Mouse (Mus musculus) olfactory bulb, adult 2 months (tissue): ENCODE data around the gene Arpc5. TPM values are rescaled to one million over a fixed set of nuclear protein-coding genes. Genes with fewer than 3 reads are reported as not detected.

ENCODE experiments used
- H3K27ac ChIP-seq: fragments of 200-500 bp; 2 replicates; pipeline ENCODE4 v1.5.1; 2012; ENCODE audit warnings: low read depth, low read length; ENCODE audit not compliant: insufficient read depth
- H3K4me1 ChIP-seq: fragments of 200-500 bp; 2 replicates; pipeline ENCODE4 v1.6.1; 2012; ENCODE audit warnings: low read length; ENCODE audit not compliant: control insufficient read depth, insufficient read depth
- H3K4me3 ChIP-seq: fragments of 200-500 bp; 2 replicates; pipeline ENCODE4 v1.5.1; 2012; ENCODE audit warnings: mild to moderate bottlenecking, low read depth, low read length, moderate library complexity; ENCODE audit not compliant: insufficient read depth
- CTCF ChIP-seq: fragments of 200-500 bp; IDR thresholded peaks from 2 replicates; pipeline ENCODE4 v1.5.1; 2012; ENCODE audit warnings: low read depth, mild to moderate bottlenecking, low read length, moderate library complexity; ENCODE audit not compliant: insufficient read depth
- POLR2A ChIP-seq: fragments of 200-500 bp; IDR thresholded peaks from 2 replicates; pipeline ENCODE4 v1.6.1; 2012; ENCODE audit warnings: mild to moderate bottlenecking, low read depth, low read length, moderate library complexity; ENCODE audit not compliant: insufficient read depth
- WGBS: fragments of 180-500 bp; shearing (Covaris S2); methylation state at CpG from one replicate; pipeline ENCODE4 v1.1.7; 2018; 5-methylcytosine and 5-hydroxymethylcytosine counted together
- polyA plus RNA-seq: library from polyadenylated mRNA; stranded (reverse); fragments of >200 nt; gene quantifications from 2 replicates; pipeline ENCODE4 v1.2.4, GENCODE M21; 2012; ENCODE audit warnings: low replicate concordance; ENCODE audit not compliant: missing spikeins, insufficient read depth, insufficient read length

The Arpc5 gene
- polyA plus RNA-seq, 1 experiment, result not detected

DNA sequence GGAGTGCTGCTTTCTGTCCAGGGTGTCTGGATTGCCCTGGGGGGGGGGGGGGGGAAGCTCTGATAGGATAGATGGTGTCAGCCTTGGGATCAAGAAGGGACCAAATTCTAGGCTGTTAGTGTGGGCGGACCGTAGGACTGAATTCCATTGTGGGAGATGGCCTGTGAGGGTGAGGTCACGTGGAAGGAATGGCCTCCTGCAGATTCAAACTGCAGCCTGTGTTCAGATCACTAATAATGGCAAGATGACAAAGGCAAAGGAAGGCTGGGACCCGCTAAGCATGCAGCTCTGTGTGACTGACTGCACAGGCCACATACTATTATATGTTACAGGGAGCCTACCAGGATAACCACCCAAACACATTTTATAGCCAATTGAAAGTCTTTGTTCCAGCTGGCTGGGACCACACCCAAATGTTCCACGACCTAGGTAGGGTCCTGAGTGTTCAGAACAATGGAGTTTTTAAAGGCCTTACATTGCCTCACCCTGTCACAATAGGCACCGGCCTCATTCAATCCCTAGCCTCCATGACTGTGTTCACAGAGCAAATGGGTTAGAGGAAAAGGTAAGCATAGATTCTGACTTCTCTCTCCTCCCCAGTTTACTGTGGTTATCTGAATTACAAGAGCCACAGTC is 27.3 kb downstream of the Arpc5 start:
- 63% methylated on average over 6 of the region's 6 CpGs for WGBS
- no peak for TF ChIP-seq POLR2A
- TF ChIP-seq CTCF, result no peak

DNA sequence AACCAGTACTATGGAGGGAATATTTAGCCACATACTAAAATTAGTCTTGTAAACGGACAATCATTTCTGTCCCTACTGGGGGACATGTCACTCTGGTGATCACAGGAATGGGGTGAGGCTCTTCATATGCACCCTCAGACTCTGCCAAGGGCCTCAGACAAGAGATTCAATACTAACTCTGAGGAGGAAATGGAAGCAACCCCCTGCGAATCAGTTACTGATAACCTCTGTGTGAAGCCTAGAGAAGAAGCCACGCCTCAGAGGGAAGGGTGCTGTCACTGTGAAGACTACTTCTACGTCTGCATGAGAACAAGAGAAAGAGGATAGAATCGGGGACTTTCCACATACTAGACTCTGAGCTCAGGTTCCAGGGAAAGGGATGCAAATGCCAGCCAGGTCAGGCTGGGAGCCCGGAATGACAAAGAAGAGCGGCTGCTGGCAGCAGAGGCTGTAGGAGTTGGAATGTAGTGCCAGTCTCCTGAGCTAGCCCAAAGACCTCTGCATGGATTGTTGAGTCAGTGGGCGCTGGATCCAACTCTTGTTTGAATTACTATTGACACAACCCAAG is 29.4 kb downstream of the Arpc5 start:
- WGBS, result 75% methylated on average over 8 of the region's 8 CpGs
- TF ChIP-seq CTCF (no peak), POLR2A (no peak)
- Histone ChIP-seq H3K4me3 (no peak overlapping the region), H3K27ac (no peak overlapping the region), H3K4me1 (peaks cover 12% of the 10 kb centered on the region)

More for the DNA sequence above, 27.3 kb downstream of the Arpc5 start:
- no peak overlapping the region for H3K4me3 ChIP-seq
- H3K27ac ChIP-seq, result peak overlapping the region; percentile 50; the same call in 1 of the 2 replicates
- peaks cover 5% of the 10 kb centered on the region; the same call in 1 of the 2 replicates for H3K4me1 ChIP-seq

DNA sequence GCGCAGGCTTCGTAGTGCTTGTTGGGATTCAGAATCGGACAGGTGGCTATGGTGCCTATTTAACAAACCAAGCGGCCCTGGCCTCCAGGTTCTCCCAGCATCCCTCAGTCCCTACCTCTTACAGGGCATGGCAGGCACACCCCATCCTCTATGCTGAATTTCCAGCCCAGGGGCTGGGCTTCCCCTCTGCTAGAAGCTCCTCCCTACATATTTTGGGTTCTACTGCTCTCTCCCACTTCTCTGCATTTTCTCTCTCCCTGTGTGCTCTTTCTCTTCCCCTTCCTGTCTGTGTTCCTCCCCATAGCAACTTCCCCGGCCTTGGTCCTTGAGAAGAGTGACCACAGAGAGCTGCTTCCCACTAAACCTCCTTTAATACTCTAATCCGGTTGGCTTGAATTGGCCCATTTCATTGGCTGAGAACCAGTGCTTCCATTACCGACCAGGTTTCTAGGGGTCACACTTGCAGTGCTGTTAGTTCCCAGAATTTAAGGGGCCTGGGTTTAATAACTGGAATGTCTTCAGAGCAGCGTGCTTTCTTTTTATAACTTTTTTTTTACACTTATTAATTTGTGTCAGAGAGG is 30.4 kb downstream of the Arpc5 start:
- Histone ChIP-seq H3K27ac (no peak overlapping the region), H3K4me3 (no peak overlapping the region), H3K4me1 (peaks cover 12% of the 10 kb centered on the region)
- TF ChIP-seq POLR2A, result no peak
- no peak for TF ChIP-seq CTCF
- WGBS, result 85% methylated on average over 8 of the region's 8 CpGs

GRCm38 (mm10) chr1:152798125-152798524 is 31.8 kb downstream of the Arpc5 start:
- Histone ChIP-seq H3K27ac (no peak overlapping the region), H3K4me3 (no peak overlapping the region), H3K4me1 (peaks cover 12% of the 10 kb centered on the region)
- 85% methylated on average over 9 of the region's 9 CpGs for WGBS
- no peak for TF ChIP-seq POLR2A
- TF ChIP-seq CTCF, result no peak

DNA sequence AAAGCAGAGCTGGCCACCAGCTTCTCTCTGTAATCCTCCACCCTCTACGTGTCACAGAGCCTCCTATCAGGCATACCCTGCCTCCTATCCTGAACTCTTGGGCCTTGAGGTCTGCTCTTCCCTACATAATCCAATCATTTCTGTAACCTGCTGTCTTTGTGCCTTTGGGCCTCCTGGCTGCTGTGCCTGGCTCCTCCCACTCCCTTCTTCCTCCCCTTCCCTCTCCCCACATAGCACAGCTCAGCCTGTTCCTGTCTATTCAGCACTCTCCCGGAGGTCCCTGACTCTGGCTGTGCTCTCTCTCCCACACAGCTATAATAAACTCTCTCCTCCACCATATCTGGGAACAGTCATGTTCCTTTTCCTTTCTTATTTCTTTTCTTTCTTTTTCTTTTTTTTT is 33.6 kb downstream of the Arpc5 start, which contains the start of gene Ncf2:
TSS of gene Ncf2 (plus strand) at position 298 of the 400 bp plus-strand sequence.
- WGBS, result 42% methylated on average over 2 of the region's 2 CpGs
- TF ChIP-seq POLR2A, result no peak
- TF ChIP-seq CTCF, result no peak

GRCm38 (mm10) chr1:152800633-152801176 is 34.4 kb downstream of the Arpc5 start:
- TF ChIP-seq CTCF (no peak), POLR2A (no peak)

More for the DNA sequence above, 33.6 kb downstream of the Arpc5 start, which contains the start of gene Ncf2:
- peak within 1 kb of the TSS; percentile 71; the same call in 1 of the 2 replicates for H3K27ac ChIP-seq
- H3K4me3 ChIP-seq, result no peak within 1 kb of the TSS
- H3K4me1 ChIP-seq, result peaks cover 8% of the 10 kb centered on the region

GRCm38 (mm10) chr1:152804907-152805306 is 38.6 kb downstream of the Arpc5 start:
- H3K4me3 ChIP-seq, result no peak overlapping the region
- 87% methylated on average over 6 of the region's 6 CpGs for WGBS

More at GRCm38 (mm10) chr1:152800633-152801176, 34.4 kb downstream of the Arpc5 start:
- peaks cover 8% of the 10 kb centered on the region for H3K4me1 ChIP-seq
- no peak overlapping the region for H3K4me3 ChIP-seq
- H3K27ac ChIP-seq, result no peak overlapping the region
- 93% methylated on average over 13 of the region's 13 CpGs for WGBS

DNA sequence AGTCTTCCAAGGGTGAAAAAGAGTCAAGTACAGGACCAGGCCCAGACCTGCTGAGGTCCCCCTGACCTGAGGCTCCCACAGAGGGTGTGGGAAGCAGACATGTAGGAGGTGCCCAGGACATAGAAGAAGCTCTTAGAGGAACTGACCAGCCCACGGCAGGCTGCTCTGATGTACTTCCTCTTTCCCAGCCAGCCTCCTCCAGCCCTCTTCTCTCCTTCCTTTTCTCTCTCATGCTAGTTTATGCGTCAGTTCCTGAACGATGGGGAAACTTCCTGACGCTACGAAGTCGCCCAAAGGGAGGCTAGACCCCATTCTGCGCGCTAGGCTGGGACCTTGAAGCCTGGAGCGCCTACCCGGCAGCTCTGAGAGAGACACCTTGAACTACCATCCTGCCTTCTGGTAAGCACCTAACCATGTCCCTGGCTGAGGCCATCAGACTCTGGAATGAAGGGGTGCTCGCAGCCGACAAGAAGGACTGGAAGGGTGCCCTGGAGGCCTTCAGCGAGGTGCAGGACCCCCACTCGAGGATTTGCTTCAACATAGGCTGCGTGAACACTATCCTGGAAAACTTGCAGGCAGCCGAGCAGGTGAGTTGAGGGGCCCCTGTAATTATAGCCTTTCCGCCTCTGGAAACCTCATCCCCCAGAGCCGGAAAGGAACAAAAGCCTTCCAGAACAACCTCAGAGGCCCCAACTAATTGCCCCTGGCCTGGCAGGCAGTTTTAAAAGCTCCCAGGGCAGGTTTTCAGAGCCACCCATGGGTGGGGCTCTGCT is 41.5 kb downstream of the Arpc5 start:
- WGBS, result 84% methylated on average over 18 of the region's 18 CpGs
- no peak overlapping the region for H3K4me3 ChIP-seq
- TF ChIP-seq POLR2A, result no peak
- TF ChIP-seq CTCF, result no peak
- no peak overlapping the region for H3K27ac ChIP-seq
- peaks cover 3% of the 10 kb centered on the region for H3K4me1 ChIP-seq

More at GRCm38 (mm10) chr1:152804907-152805306, 38.6 kb downstream of the Arpc5 start:
- Histone ChIP-seq H3K4me1 (peaks cover 3% of the 10 kb centered on the region), H3K27ac (no peak overlapping the region)
- TF ChIP-seq CTCF (no peak), POLR2A (no peak)

DNA sequence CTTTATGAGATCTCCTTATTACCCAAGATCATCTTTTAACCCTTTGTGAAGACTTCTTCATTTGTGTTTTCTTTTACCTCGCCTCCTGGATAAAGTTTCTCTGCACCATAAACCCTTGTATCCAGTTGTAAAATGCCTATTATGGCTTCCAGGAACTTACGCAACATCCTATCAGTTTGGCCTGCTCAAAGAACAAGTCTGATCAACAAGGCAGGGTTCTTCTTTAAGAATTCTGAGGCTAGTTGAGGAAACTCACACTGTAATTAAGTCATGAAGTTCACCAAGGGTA is 42.0 kb downstream of the Arpc5 start:
- Histone ChIP-seq H3K4me3 (no peak overlapping the region), H3K4me1 (peaks cover 3% of the 10 kb centered on the region), H3K27ac (no peak overlapping the region)
- no peak for TF ChIP-seq CTCF
- no peak for TF ChIP-seq POLR2A
- 91% methylated on average over 2 of the region's 2 CpGs for WGBS
